Mouse (Mus musculus): Measurements from ENCODE around the gene Tbx18.

DNA sequence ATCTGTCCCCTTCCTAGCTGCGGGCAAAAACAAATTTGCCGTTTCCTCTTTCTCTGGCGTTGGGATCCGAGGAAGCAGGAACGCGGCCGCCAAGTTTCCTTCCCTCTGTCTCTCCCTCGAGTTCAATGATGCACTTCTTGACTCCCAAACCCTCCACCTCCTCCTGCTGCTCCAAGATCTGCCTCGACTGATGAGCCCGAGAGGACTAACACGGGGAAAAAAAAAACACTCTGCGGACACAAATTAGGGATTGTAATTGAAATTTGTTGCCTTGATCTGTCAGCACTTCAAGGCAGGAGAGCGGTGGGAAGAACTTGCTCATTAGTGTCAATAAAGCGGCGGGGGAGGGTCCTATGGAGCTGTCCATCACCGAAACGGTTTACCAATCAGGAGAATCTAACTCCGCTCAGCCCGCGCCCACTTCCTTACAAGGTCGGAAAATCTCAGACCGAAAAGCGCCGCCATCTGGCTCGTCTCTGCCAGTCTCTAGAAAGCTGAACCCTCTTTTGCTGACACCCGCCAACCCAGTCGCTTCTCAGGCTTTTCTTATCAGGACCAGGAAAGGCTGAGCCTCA is at the start of gene Tbx18:
- TF ChIP-seq E2F4 (IDR thresholded peaks at IDR 0.05; ENCODE audit: insufficient replicate concordance, low read depth, low read length), result no peak
- no peak for TF ChIP-seq CTCF (conservative IDR thresholded peaks at IDR 0.05 in 1 of 2, IDR thresholded peaks at IDR 0.05 in 1 of 2; ENCODE audit: low read depth in 2 of 2, low read length in 2 of 2)
- TF ChIP-seq NRF1 (IDR thresholded peaks at IDR 0.05; ENCODE audit: low read depth, low read length), result no peak
- TF ChIP-seq USF1 (IDR thresholded peaks at IDR 0.05; ENCODE audit: low read depth, low read length), result no peak
- TF ChIP-seq SMC3 (IDR thresholded peaks at IDR 0.05; ENCODE audit: low read depth, low read length), result no peak
- no peak for TF ChIP-seq POLR2A (IDR thresholded peaks at IDR 0.05; ENCODE audit: low read depth, low read length)
- TF ChIP-seq CHD1 (IDR thresholded peaks at IDR 0.05; ENCODE audit: low read depth, low read length), result no peak
- no peak for TF ChIP-seq JUN (IDR thresholded peaks at IDR 0.05; ENCODE audit: insufficient read depth, low read depth, low read length)
- TF ChIP-seq TBP (conservative IDR thresholded peaks at IDR 0.05; ENCODE audit: low read depth, low read length), result no peak
- no peak for TF ChIP-seq ELF1 (IDR thresholded peaks at IDR 0.05; ENCODE audit: low read depth, low read length)
- TF ChIP-seq ETS1 (conservative IDR thresholded peaks at IDR 0.05; ENCODE audit: low read depth, low read length), result no peak
- TF ChIP-seq MXI1 (IDR thresholded peaks at IDR 0.05; ENCODE audit: low read depth, low read length), result no peak
- TF ChIP-seq POLR2AphosphoS2 (IDR thresholded peaks at IDR 0.05; ENCODE audit: low read depth, low read length), result no peak

All from CH12.LX (cell line).